Mouse (Mus musculus): ENCODE measurements at regions not wholly inside any gene's neighbourhood (a gene's known extent, or its start where the extent isn't known, plus 50 kb on each side); places are given as distances from the start of the nearest gene placed in this dataset.
"Not testable (repeated sequence)": the region's sequence is repeated elsewhere in the genome, so short reads cannot be mapped to it uniquely, and the experiment has no call there.

DNA sequence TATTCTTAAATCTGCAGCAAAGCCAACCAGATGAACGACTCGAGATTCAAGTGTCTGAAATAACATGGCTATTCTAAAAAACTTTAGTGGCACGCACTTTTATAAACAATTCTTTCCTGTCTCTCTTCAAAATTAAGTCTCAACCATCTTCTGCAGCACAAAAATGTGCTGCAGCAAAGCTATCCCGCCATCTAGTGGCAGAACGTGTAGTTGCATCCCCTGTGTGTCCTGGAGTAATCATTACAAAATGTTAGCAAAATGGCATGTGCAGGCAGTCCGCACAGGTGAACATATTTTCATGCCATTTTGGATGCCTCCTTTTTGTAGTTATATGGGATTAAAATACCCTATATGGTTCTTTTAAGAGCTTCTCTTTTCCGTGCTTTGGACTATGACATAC is 293.1 kb upstream of the Slc7a14 start:
- in situ Hi-C loops (cut with MboI; ENCODE audit: low sequenced_read_pairs): loop anchor here (5.0 kb wide), 1 partner anchor 456 kb away; the partner anchor contains the start of gene Cldn11

DNA sequence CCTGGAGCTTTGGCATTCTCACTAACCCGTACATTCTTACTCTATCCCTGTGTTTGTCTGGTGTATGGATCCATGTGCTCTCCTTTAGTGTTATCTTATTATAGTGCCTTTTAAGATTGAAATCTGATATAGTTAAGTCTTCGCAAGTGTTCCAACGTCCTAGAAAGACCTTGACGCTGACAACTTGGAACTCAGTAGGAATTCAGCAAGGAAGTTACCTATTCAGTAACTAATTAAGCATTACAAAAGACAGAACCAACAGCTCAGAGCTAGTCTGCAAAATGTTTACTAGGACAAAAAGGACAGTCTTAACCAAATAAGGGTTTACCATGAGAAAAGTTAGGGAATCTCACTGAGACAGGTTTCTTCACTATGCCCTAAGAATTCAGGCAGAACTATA is 286.4 kb upstream of the Slc7a14 start:
- in situ Hi-C loops (cut with MboI; ENCODE audit: low sequenced_read_pairs): not testable (repeated sequence)

DNA sequence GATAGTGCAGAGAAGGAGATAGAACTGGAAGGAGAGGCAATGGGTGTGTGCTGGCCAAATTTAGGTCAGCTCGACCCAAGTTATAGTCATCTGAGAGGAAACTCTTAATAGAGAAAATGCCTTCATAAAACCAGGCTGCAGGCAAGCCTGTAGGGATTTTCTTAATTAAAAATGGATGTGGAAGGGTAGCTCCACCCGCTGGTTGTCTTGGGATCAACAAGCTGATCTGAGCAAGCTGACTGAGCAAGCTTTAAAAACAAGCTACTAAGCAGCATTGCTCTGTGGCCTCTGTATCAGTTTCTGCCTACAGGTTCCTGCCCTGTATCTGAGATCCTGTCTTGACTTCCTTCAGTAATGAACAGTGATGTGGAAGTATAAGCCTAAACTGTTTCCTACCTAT is 275.8 kb upstream of the Slc7a14 start:
- in situ Hi-C loops (cut with MboI; ENCODE audit: low sequenced_read_pairs): no loop called here

DNA sequence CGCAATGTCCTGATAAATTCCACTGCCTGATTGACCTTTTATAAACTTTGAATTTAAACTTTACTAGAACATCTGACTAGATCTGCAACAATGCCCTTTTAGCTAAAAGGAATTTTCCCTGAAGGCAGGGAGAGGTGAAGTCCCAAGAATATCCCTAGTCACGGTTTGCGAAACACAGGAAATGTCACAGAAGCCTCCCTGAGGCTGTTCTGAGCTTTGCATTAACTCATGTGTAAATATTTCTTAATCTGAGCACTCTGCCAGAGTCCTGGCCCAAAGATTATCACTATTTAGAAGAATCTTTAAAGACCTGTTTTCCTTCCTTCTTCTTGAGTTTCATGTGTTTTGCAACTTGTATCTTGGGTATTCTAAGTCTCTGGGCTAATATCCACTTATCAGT is 263.7 kb upstream of the Slc7a14 start:
- in situ Hi-C loops (cut with MboI; ENCODE audit: low sequenced_read_pairs): no loop called here

All from CH12F3 (cell line).